Mouse (Mus musculus): ENCODE results near the gene Faf2.

The Faf2 gene

GRCm38 (mm10) chr13:54680184-54680853, 58.7 kb downstream of the Faf2 start:
- Histone ChIP-seq H3K4me1 (replicated peaks; ENCODE audit: low read depth, low read length) (peaks cover 78% of the 10 kb centered on the region), H3K27me3 (ENCODE audit: insufficient read depth, low read length) (no peaks in the 10 kb centered on the region), H3K4me3 (replicated peaks; ENCODE audit: low read length) (peak overlapping the region; percentile 46; the same call in 1 of the 2 replicates), H3K9me3 (ENCODE audit: low read length) (no peaks in the 10 kb centered on the region), H3K36me3 (ENCODE audit: insufficient read depth, low read length) (peaks cover 76% of the 10 kb centered on the region)
- no peak for TF ChIP-seq CTCF (conservative IDR thresholded peaks at IDR 0.05; ENCODE audit: low read length)
- TF ChIP-seq POU5F1 (IDR thresholded peaks at IDR 0.05; ENCODE audit: borderline replicate concordance, low read length): no peak
- no peak for TF ChIP-seq NANOG (IDR thresholded peaks at IDR 0.05; ENCODE audit: borderline replicate concordance, low read length)

GRCm38 (mm10) chr13:54681291-54681690, 59.7 kb downstream of the Faf2 start:
- Histone ChIP-seq H3K36me3 (ENCODE audit: insufficient read depth, low read length) (peaks cover 86% of the 10 kb centered on the region), H3K27me3 (ENCODE audit: insufficient read depth, low read length) (no peaks in the 10 kb centered on the region), H3K4me1 (replicated peaks; ENCODE audit: low read depth, low read length) (peaks cover 79% of the 10 kb centered on the region), H3K9me3 (ENCODE audit: low read length) (no peaks in the 10 kb centered on the region), H3K4me3 (replicated peaks; ENCODE audit: low read length) (peak overlapping the region; percentile 41)
- TF ChIP-seq CTCF (conservative IDR thresholded peaks at IDR 0.05; ENCODE audit: low read length) (no peak), NANOG (IDR thresholded peaks at IDR 0.05; ENCODE audit: borderline replicate concordance, low read length) (no peak), POU5F1 (IDR thresholded peaks at IDR 0.05; ENCODE audit: borderline replicate concordance, low read length) (no peak)

GRCm38 (mm10) chr13:54683301-54683700, 61.7 kb downstream of the Faf2 start:
- H3K36me3 ChIP-seq (ENCODE audit: insufficient read depth, low read length): peaks cover 80% of the 10 kb centered on the region
- H3K4me3 ChIP-seq (replicated peaks; ENCODE audit: low read length): peak overlapping the region; percentile 98; the same call in 1 of the 2 replicates
- TF ChIP-seq NANOG (IDR thresholded peaks at IDR 0.05; ENCODE audit: borderline replicate concordance, low read length) (no peak), CTCF (conservative IDR thresholded peaks at IDR 0.05; ENCODE audit: low read length) (no peak), POU5F1 (IDR thresholded peaks at IDR 0.05; ENCODE audit: borderline replicate concordance, low read length) (no peak)
- no peaks in the 10 kb centered on the region for H3K27me3 ChIP-seq (ENCODE audit: insufficient read depth, low read length)
- no peaks in the 10 kb centered on the region for H3K9me3 ChIP-seq (ENCODE audit: low read length)
- peaks cover 75% of the 10 kb centered on the region for H3K4me1 ChIP-seq (replicated peaks; ENCODE audit: low read depth, low read length)

DNA sequence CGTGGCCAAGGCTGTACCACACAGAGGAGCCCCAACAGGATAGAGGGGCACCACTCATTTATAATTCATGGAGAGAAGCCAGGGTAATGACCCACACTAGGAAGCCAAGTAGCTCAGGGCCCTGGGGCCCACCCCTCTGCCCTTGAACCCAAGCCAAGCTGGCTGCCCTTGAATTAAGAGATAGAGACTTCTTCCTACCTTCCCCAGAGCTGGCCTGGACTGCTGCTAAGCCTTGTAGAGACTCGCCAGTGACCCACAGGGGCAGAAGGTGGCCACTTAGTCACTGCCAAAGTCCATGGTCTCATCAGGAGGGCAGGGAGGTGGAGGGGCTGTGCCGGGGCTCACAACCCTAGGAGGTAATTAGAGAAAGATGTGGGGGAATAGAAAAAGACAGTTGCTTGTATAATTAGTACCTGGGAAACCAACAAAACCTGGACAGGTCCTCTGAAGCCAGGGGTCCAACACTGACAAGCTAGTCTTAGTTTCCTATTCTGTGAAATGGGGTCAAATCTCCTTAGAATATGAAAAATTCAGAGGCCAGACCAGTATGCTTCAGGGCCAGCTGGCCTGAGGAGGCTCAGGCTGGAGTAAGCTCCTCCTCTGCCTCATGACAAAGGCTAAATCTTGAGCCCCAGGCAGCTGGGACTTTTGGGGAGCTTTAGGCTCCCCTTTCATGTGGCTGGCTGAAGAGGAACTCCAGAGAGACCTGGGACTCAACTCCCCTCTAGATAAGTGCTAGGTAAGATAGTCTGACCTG, 62.7 kb downstream of the Faf2 start:
- Histone ChIP-seq H3K27me3 (ENCODE audit: insufficient read depth, low read length) (no peaks in the 10 kb centered on the region), H3K4me1 (replicated peaks; ENCODE audit: low read depth, low read length) (peaks cover 79% of the 10 kb centered on the region), H3K36me3 (ENCODE audit: insufficient read depth, low read length) (peaks cover 70% of the 10 kb centered on the region), H3K4me3 (replicated peaks; ENCODE audit: low read length) (peak overlapping the region; percentile 98), H3K9me3 (ENCODE audit: low read length) (no peaks in the 10 kb centered on the region)
- TF ChIP-seq CTCF (conservative IDR thresholded peaks at IDR 0.05; ENCODE audit: low read length): no peak
- TF ChIP-seq NANOG (IDR thresholded peaks at IDR 0.05; ENCODE audit: borderline replicate concordance, low read length): no peak
- TF ChIP-seq POU5F1 (IDR thresholded peaks at IDR 0.05; ENCODE audit: borderline replicate concordance, low read length): no peak

DNA sequence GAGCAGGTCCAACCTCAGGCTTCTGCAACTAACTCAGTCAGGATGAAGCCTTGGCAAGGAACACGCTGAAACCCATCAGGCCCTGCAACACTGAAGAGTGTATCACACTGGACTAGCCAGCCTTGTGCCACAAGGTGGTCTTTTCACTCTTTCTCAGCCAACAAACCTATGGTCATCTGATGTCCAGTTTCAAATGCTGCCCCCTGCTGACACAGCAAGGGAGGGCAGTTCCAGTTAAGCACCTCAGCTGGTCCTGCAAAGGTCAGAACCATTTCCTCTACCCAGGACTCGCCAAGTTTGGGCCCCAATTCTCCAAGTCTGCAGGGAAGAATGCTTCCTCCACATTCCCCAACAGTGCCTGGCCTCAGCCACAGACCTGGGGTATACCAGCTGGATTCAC, 63.6 kb downstream of the Faf2 start:
- TF ChIP-seq CTCF (conservative IDR thresholded peaks at IDR 0.05; ENCODE audit: low read length) (peak; percentile 57), NANOG (IDR thresholded peaks at IDR 0.05; ENCODE audit: borderline replicate concordance, low read length) (no peak), POU5F1 (IDR thresholded peaks at IDR 0.05; ENCODE audit: borderline replicate concordance, low read length) (no peak)
- H3K36me3 ChIP-seq (ENCODE audit: insufficient read depth, low read length): peaks cover 64% of the 10 kb centered on the region
- H3K27me3 ChIP-seq (ENCODE audit: insufficient read depth, low read length): no peaks in the 10 kb centered on the region
- H3K4me3 ChIP-seq (replicated peaks; ENCODE audit: low read length): peak overlapping the region; percentile 98
- H3K9me3 ChIP-seq (ENCODE audit: low read length): no peaks in the 10 kb centered on the region
- peaks cover 82% of the 10 kb centered on the region for H3K4me1 ChIP-seq (replicated peaks; ENCODE audit: low read depth, low read length)

GRCm38 (mm10) chr13:54686139-54687053, 64.8 kb downstream of the Faf2 start:
- Histone ChIP-seq H3K27me3 (ENCODE audit: insufficient read depth, low read length) (no peaks in the 10 kb centered on the region), H3K4me3 (replicated peaks; ENCODE audit: low read length) (peak overlapping the region; percentile 98), H3K36me3 (ENCODE audit: insufficient read depth, low read length) (peaks cover 64% of the 10 kb centered on the region), H3K9me3 (ENCODE audit: low read length) (no peaks in the 10 kb centered on the region), H3K4me1 (replicated peaks; ENCODE audit: low read depth, low read length) (peaks cover 82% of the 10 kb centered on the region)
- TF ChIP-seq POU5F1 (IDR thresholded peaks at IDR 0.05; ENCODE audit: borderline replicate concordance, low read length) (no peak), CTCF (conservative IDR thresholded peaks at IDR 0.05; ENCODE audit: low read length) (no peak), NANOG (IDR thresholded peaks at IDR 0.05; ENCODE audit: borderline replicate concordance, low read length) (no peak)

DNA sequence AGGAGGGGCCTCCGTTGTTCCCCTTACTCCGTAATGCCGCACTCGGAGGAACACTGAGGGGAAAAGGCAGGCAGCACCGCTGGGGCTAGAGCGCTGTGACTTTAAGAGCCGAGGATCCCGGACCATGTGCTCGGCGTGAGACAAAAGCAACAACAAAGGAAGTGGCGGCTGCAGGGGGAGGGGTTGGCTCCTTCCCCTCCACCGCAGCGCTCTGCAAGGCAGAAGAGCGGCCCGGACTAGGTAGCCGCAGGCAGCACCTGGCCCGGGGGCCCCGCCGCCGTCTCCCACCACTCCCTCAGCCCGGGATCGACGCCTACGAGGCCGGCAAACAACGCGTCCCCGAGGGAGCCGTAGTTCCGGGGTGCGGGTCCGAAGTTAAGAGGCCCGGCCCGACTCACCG, 65.5 kb downstream of the Faf2 start:
- Histone ChIP-seq H3K27me3 (ENCODE audit: insufficient read depth, low read length) (no peaks in the 10 kb centered on the region), H3K36me3 (ENCODE audit: insufficient read depth, low read length) (peaks cover 64% of the 10 kb centered on the region), H3K4me3 (replicated peaks; ENCODE audit: low read length) (peak overlapping the region; percentile 98), H3K4me1 (replicated peaks; ENCODE audit: low read depth, low read length) (peaks cover 82% of the 10 kb centered on the region), H3K9me3 (ENCODE audit: low read length) (no peaks in the 10 kb centered on the region)
- TF ChIP-seq POU5F1 (IDR thresholded peaks at IDR 0.05; ENCODE audit: borderline replicate concordance, low read length) (no peak), CTCF (conservative IDR thresholded peaks at IDR 0.05; ENCODE audit: low read length) (no peak), NANOG (IDR thresholded peaks at IDR 0.05; ENCODE audit: borderline replicate concordance, low read length) (no peak)
